Mouse (Mus musculus) v-Abl transformed pro-B cells (cell line): ENCODE data around the gene Slc25a13.

Experiments used
- in situ Hi-C, 2 experiments: fragments of 400-800 bp; cut with MboI; formaldehyde crosslinking; loops; one replicate each; pipeline ENCODE4 v1.15.1; 2025; ENCODE audit not compliant: unreplicated experiment in 2 of 2

The Slc25a13 gene

GRCm38 (mm10) chr6:6173166-6173934, 43.6 kb downstream of the Slc25a13 start:
- in situ Hi-C loops = no loop called here

GRCm38 (mm10) chr6:6168566-6169134, 48.3 kb downstream of the Slc25a13 start:
- in situ Hi-C loops = no loop called here

- in situ Hi-C loops = no loop called here
Measured at GRCm38 (mm10) chr6:6167339-6168126, 49.4 kb downstream of the Slc25a13 start.

- in situ Hi-C loops = no loop called here
Measured at GRCm38 (mm10) chr6:6162993-6163623, 53.9 kb downstream of the Slc25a13 start.

GRCm38 (mm10) chr6:6162146-6162545, 54.8 kb downstream of the Slc25a13 start:
- in situ Hi-C loops = no loop called here

- in situ Hi-C loops = no loop called here
Measured at GRCm38 (mm10) chr6:6160645-6161426, 56.1 kb downstream of the Slc25a13 start.

- in situ Hi-C loops = no loop called here
Measured at GRCm38 (mm10) chr6:6159221-6159859, 57.6 kb downstream of the Slc25a13 start.

GRCm38 (mm10) chr6:6153426-6153825, 63.5 kb downstream of the Slc25a13 start:
- in situ Hi-C loops = no loop called here

GRCm38 (mm10) chr6:6150811-6151210, 66.2 kb downstream of the Slc25a13 start:
- in situ Hi-C loops = no loop called here

GRCm38 (mm10) chr6:6149751-6150150, 67.2 kb downstream of the Slc25a13 start:
- in situ Hi-C loops = no loop called here

- in situ Hi-C loops = no loop called here
Measured at GRCm38 (mm10) chr6:6149329-6149728, 67.6 kb downstream of the Slc25a13 start.

GRCm38 (mm10) chr6:6145412-6145811, 71.6 kb downstream of the Slc25a13 start:
- in situ Hi-C loops = no loop called here

- in situ Hi-C loops = no loop called here
Measured at GRCm38 (mm10) chr6:6143525-6143924, 73.4 kb downstream of the Slc25a13 start.

- in situ Hi-C loops = no loop called here
Measured at GRCm38 (mm10) chr6:6140370-6140769, 76.6 kb downstream of the Slc25a13 start.

GRCm38 (mm10) chr6:6139061-6139460, 77.9 kb downstream of the Slc25a13 start:
- in situ Hi-C loops = no loop called here

GRCm38 (mm10) chr6:6136812-6137211, 80.2 kb downstream of the Slc25a13 start:
- in situ Hi-C loops = no loop called here

- in situ Hi-C loops = no loop called here
Measured at GRCm38 (mm10) chr6:6134935-6135334, 82.0 kb downstream of the Slc25a13 start.

GRCm38 (mm10) chr6:6133556-6134050, 83.4 kb downstream of the Slc25a13 start:
- in situ Hi-C loops = no loop called here

- in situ Hi-C loops = no loop called here
Measured at GRCm38 (mm10) chr6:6132047-6132446, 84.9 kb downstream of the Slc25a13 start.

- in situ Hi-C loops = no loop called here
Measured at GRCm38 (mm10) chr6:6125620-6126019, 91.4 kb downstream of the Slc25a13 start.
